10 mouse cellular contexts compared by ENCODE assay signal in the genomic region with DNA sequence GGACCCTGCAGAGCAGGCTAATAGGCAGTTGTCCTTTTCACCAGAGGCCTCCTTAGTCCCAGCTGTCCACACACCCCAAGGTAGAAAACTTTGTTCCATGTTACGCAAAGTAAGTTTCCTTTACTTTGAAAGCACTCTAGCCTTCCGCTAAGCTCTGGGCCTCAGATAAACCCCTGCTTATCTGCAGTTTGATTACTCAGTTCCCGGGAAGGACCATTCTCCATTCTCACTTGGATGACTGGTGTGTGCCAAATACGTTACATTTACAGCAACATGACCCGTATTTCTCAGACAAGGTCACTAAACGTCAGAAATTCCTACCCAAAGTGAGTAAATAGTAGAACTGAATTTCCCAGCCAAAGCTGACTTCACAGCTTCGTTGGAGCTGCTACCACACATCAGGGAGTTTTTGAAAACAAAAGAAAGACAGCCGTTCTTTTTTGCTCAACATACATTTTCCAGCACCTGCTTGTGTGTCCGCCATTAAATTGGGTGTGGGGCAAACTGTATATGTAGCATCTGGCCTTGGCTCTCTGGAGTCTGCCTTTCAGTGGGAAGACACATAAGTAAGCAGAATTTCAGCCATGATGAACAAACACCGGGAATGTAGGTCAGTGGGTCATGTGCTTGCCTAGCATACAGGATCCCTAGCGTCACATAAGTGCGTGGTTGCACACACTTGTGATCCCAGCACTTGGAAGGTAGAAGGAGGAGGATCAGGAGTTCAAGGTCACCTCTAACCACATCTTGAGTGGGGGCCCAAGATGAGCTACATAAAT. TPM values are rescaled to one million over a fixed set of nuclear protein-coding genes. Genes with fewer than 3 reads are reported as not detected.
DNase-seq lines count a peak whose midpoint lies in the region; ATAC-seq and TF ChIP-seq lines count a peak whose summit lies in the region.
"Had no signal": no experiment of that assay in that cellular context is flagged by ENCODE, and none has a peak within 500 bp of the region (broad histone marks: within the 10 kb centered on the region; RNA-seq: fewer than 3 reads in every experiment).

No protein-coding gene starts in this region.

- H3K27me3 ChIP-seq in heart, embryonic 12.5 days (replicated peaks) = no peaks in the 10 kb centered on the region
- H3K27me3 ChIP-seq in embryonic facial prominence, embryonic 13.5 days = no peaks in the 10 kb centered on the region
- H3K27me3 ChIP-seq in intestine, embryonic 16.5 days (replicated peaks; ENCODE audit: control insufficient read depth, insufficient read depth, low read length) = no peaks in the 10 kb centered on the region
- no peaks in the 10 kb centered on the region for H3K27me3 ChIP-seq in midbrain, embryonic 14.5 days (ENCODE audit: control insufficient read depth, insufficient read depth, low read length)

- peak overlapping the region; percentile 40 for H3K4me2 ChIP-seq in heart, embryonic 12.5 days
- H3K4me2 ChIP-seq in embryonic facial prominence, embryonic 13.5 days = no peak overlapping the region
- H3K4me2 ChIP-seq in intestine, embryonic 16.5 days (ENCODE audit: low read depth, low read length) = peak overlapping the region; percentile 11
- no peak overlapping the region for H3K4me2 ChIP-seq in midbrain, embryonic 14.5 days (ENCODE audit: low read length)

- peak overlapping the region; percentile 21 for H3K9ac ChIP-seq in heart, embryonic 12.5 days
- H3K9ac ChIP-seq in embryonic facial prominence, embryonic 13.5 days = peak overlapping the region; percentile 41
- H3K9ac ChIP-seq in intestine, embryonic 16.5 days (ENCODE audit: low read depth, low read length) = peak overlapping the region; percentile 51; the same call in 1 of the 2 replicates
- H3K9ac ChIP-seq in midbrain, embryonic 14.5 days (replicated peaks; ENCODE audit: low read length) = no peak overlapping the region

- 19% methylated on average over 12 of the region's 12 CpGs for WGBS in heart, embryonic 12.5 days
- 60% methylated on average over 12 of the region's 12 CpGs for WGBS in embryonic facial prominence, embryonic 13.5 days
- WGBS in intestine, embryonic 16.5 days = 38% methylated on average over 12 of the region's 12 CpGs
- 74% methylated on average over 12 of the region's 12 CpGs for whole genome bisulfite sequencing in midbrain, embryonic 14.5 days

- TF ChIP-seq CTCF in left cerebral cortex, adult 2 months (IDR thresholded peaks at IDR 0.05) = no peak

- peaks cover 81% of the 10 kb centered on the region for H3K4me1 ChIP-seq in heart, embryonic 12.5 days (replicated peaks)
- H3K4me1 ChIP-seq in embryonic facial prominence, embryonic 13.5 days = peaks cover 41% of the 10 kb centered on the region
- H3K4me1 ChIP-seq in intestine, embryonic 16.5 days (ENCODE audit: control insufficient read depth, insufficient read depth, low read length) = peaks cover 37% of the 10 kb centered on the region
- H3K4me1 ChIP-seq in midbrain, embryonic 14.5 days (ENCODE audit: control insufficient read depth, insufficient read depth, low read length) = peaks cover 25% of the 10 kb centered on the region

- ATAC-seq in heart, embryonic 12.5 days (ENCODE audit: insufficient number of reproducible peaks, low FRiP score) = peak; percentile 63
- no peak for ATAC-seq in embryonic facial prominence, embryonic 13.5 days (ENCODE audit: insufficient number of reproducible peaks, insufficient read depth, low FRiP score, low TSS enrichment, low read depth)
- peak; percentile 73 for ATAC-seq in intestine, embryonic 16.5 days
- ATAC-seq in midbrain, embryonic 14.5 days (ENCODE audit: low FRiP score, low TSS enrichment) = 0 out of 2 replicates have a peak, but pooled peaks have one; percentile 8

- DNase-seq in heart, adult 11 months = no peak
- DNase-seq in midbrain, embryonic 14.5 days = no peak
- DNase-seq in left cerebral cortex, adult 2 months (ENCODE audit: extremely low spot score in 1 of 2, low spot score in 2 of 2) = no peak
- no peak for DNase-seq in gastrocnemius, postnatal 10 days
- DNase-seq in layer of hippocampus, adult 8-10 months (ENCODE audit: low spot score in 2 of 2) = no peak

- no peaks in the 10 kb centered on the region for H3K36me3 ChIP-seq in heart, embryonic 12.5 days
- H3K36me3 ChIP-seq in embryonic facial prominence, embryonic 13.5 days = peaks cover 2% of the 10 kb centered on the region; the same call in 1 of the 2 replicates
- H3K36me3 ChIP-seq in intestine, embryonic 16.5 days (ENCODE audit: control insufficient read depth, insufficient read depth, low read length) = no peaks in the 10 kb centered on the region; the same call in 1 of the 2 replicates
- H3K36me3 ChIP-seq in midbrain, embryonic 14.5 days (ENCODE audit: control insufficient read depth, insufficient read depth, low read length) = no peaks in the 10 kb centered on the region

- peak overlapping the region; percentile 97 for H3K27ac ChIP-seq in heart, embryonic 12.5 days (ENCODE audit: poor library complexity, severe bottlenecking)
- H3K27ac ChIP-seq in embryonic facial prominence, embryonic 13.5 days = 0 out of 2 replicates have a peak overlapping the region, but pooled peaks have one; percentile 18
- H3K27ac ChIP-seq in intestine, embryonic 16.5 days (ENCODE audit: low read length) = peak overlapping the region; percentile 80
- H3K27ac ChIP-seq in midbrain, embryonic 14.5 days (replicated peaks; ENCODE audit: low read depth, low read length) = peak overlapping the region; percentile 68
- no peak overlapping the region for H3K27ac ChIP-seq in left cerebral cortex, adult 2 months

- intact Hi-C loops in left cerebral cortex, adult 2 months (cut with DNase I) = no loop called here

- no peaks in the 10 kb centered on the region for H3K9me3 ChIP-seq in heart, embryonic 12.5 days (replicated peaks)
- no peaks in the 10 kb centered on the region for H3K9me3 ChIP-seq in embryonic facial prominence, embryonic 13.5 days
- no peaks in the 10 kb centered on the region for H3K9me3 ChIP-seq in intestine, embryonic 16.5 days (ENCODE audit: control insufficient read depth, low read length)
- H3K9me3 ChIP-seq in midbrain, embryonic 14.5 days (ENCODE audit: control insufficient read depth, low read length) = no peaks in the 10 kb centered on the region

- H3K4me3 ChIP-seq in heart, embryonic 12.5 days = no peak overlapping the region
- no peak overlapping the region for H3K4me3 ChIP-seq in embryonic facial prominence, embryonic 13.5 days
- H3K4me3 ChIP-seq in intestine, embryonic 16.5 days (ENCODE audit: low read length) = no peak overlapping the region
- no peak overlapping the region for H3K4me3 ChIP-seq in midbrain, embryonic 14.5 days (replicated peaks; ENCODE audit: low read depth, low read length)
- H3K4me3 ChIP-seq in left cerebral cortex, adult 2 months = no peak overlapping the region

RNA-seq across cellular contexts. Expression of gene Ccnjl, which starts 20.3 kb away (rescaled TPM):
- 18.9 and 22.9 TPM in 2 replicates for polyA plus RNA-seq in heart, embryonic 12.5 days (2016; fragmentation: Nextera tagmentation; extraction: Ambion mirVana)
- polyA plus RNA-seq in embryonic facial prominence, embryonic 13.5 days (2015; fragmentation: Nextera tagmentation; extraction: Ambion mirVana) = 13.7 and 14.2 TPM in 2 replicates
- polyA plus RNA-seq in intestine, embryonic 16.5 days (2015; fragmentation: Nextera tagmentation; extraction: Ambion mirVana) = 14.6 and 15.0 TPM in 2 replicates
- 11.7 and 16.2 TPM in 2 replicates for polyA plus RNA-seq in midbrain, embryonic 14.5 days (2014; fragmentation: Nextera tagmentation; extraction: Ambion mirVana)
- total RNA-seq in left cerebral cortex, adult 2 months (2021) = 1 to 10 TPM; 3.8 to 4.6 TPM
- total RNA-seq in gastrocnemius, postnatal 10 days (2021) = 1 to 10 TPM; 1.0 to 1.3 TPM
- 10 to 100 TPM in 1 of 4 experiments, 1 to 10 TPM in 3; 7.5 to 10.4 (median 8.8) TPM for total RNA-seq in layer of hippocampus, adult 8-10 months (2022)
- total RNA-seq: CH12.LX had no signal

RNA-seq across cellular contexts. Expression of gene 4933415A04Rik, which starts 38.0 kb away (rescaled TPM):
- 4.6 and 5.6 TPM in 2 replicates for polyA plus RNA-seq in heart, embryonic 12.5 days (2016; fragmentation: Nextera tagmentation; extraction: Ambion mirVana)
- polyA plus RNA-seq in embryonic facial prominence, embryonic 13.5 days (2015; fragmentation: Nextera tagmentation; extraction: Ambion mirVana) = 3.5 and 4.2 TPM in 2 replicates
- polyA plus RNA-seq in intestine, embryonic 16.5 days (2015; fragmentation: Nextera tagmentation; extraction: Ambion mirVana) = 4.1 and 5.0 TPM in 2 replicates
- polyA plus RNA-seq in midbrain, embryonic 14.5 days (2014; fragmentation: Nextera tagmentation; extraction: Ambion mirVana) = 3.2 and 3.9 TPM in 2 replicates
- total RNA-seq in left cerebral cortex, adult 2 months (2021) = under 1 TPM; 0.61 to 0.77 TPM
- under 1 TPM; 0.26 to 0.45 TPM for total RNA-seq in gastrocnemius, postnatal 10 days (2021)
- total RNA-seq in layer of hippocampus, adult 8-10 months (2022) = 1 to 10 TPM; 1.3 to 3.0 (median 2.4) TPM
- total RNA-seq: CH12.LX had no signal

RNA-seq across cellular contexts. Expression of gene Fabp6, which starts 52.5 kb away (rescaled TPM):
- polyA plus RNA-seq in heart, embryonic 12.5 days (2016; fragmentation: Nextera tagmentation; extraction: Ambion mirVana) = not detected in 2 replicates
- polyA plus RNA-seq in embryonic facial prominence, embryonic 13.5 days (2015; fragmentation: Nextera tagmentation; extraction: Ambion mirVana) = 26.5 TPM in 1 of 2 replicates, not detected in the other
- 2.4 and 5.2 TPM in 2 replicates for polyA plus RNA-seq in intestine, embryonic 16.5 days (2015; fragmentation: Nextera tagmentation; extraction: Ambion mirVana)
- polyA plus RNA-seq in midbrain, embryonic 14.5 days (2014; fragmentation: Nextera tagmentation; extraction: Ambion mirVana) = not detected in 2 replicates
- not detected for total RNA-seq in left cerebral cortex, adult 2 months (2021)
- not detected for total RNA-seq in gastrocnemius, postnatal 10 days (2021)
- total RNA-seq in layer of hippocampus, adult 8-10 months (2022) = not detected
- total RNA-seq: CH12.LX; layer of hippocampus, postnatal 25 days had no signal

Comparison
In these comparisons a context has a peak if more than half of its experiments do, and no peak if none do; other contexts are left out.
1. H3K4me2 ChIP-seq: peak in heart, embryonic 12.5 days (single experiment) and intestine, embryonic 16.5 days (single experiment); none in embryonic facial prominence, embryonic 13.5 days (single experiment) and midbrain, embryonic 14.5 days (single experiment).